Mouse (Mus musculus) lung, postnatal 0 days (tissue): ENCODE results near the gene Syn3.

ENCODE experiments used
- CTCF ChIP-seq: IDR thresholded peaks from 2 replicates; pipeline ENCODE4 v1.5.1; 2016; ENCODE audit warnings: antibody characterized with exemption, mild to moderate bottlenecking
- EP300 ChIP-seq: IDR thresholded peaks from 2 replicates; pipeline ENCODE4 v1.6.1; 2016; ENCODE audit warnings: antibody characterized with exemption, mild to moderate bottlenecking, control low read depth

DNA sequence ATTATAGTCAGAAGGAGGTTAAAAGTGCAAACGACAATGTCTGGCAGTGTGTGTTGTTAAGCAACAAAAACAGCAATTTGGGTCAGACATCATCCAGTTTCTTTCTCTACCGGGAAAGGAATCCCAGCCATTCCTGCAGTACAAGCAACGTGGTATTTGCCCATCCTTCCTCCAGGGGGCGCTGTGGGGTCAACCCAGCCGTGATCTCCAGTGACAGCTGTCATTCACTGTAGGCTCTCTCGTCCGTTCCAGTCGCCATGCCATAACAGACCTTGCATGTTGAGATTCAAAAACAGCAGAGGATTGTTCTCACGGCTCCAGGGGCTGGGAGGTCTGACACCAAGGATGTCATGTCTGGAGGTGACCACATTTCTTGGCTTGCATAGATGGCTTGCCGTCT is 406.8 kb downstream of the Syn3 start:
- TF ChIP-seq CTCF (peak; percentile 81), EP300 (no peak)
